Mouse (Mus musculus) neural tube, embryonic 13.5 days (tissue): ENCODE measurements at regions not wholly inside any gene's neighbourhood (a gene's known extent, or its start where the extent isn't known, plus 50 kb on each side); places are given as distances from the start of the nearest gene placed in this dataset.

Source experiments
- ATAC-seq: fragments of 200-750 bp; cut with Nextera tagmentation; 2 replicates; pipeline ENCODE4 v1.8.0; 2017; ENCODE audit warnings: low read depth, mild to moderate bottlenecking, moderate TSS enrichment, moderate library complexity
- H3K27ac ChIP-seq: fragments of 300-500 bp; sonication (generic); replicated peaks from 2 replicates; pipeline ENCODE4 v1.5.1; 2015; ENCODE audit warnings: moderate library complexity, mild to moderate bottlenecking, inconsistent platforms
- H3K27me3 ChIP-seq: fragments of 300-500 bp; sonication (generic); 2 replicates; pipeline ENCODE4 v1.6.1; 2015; ENCODE audit warnings: mild to moderate bottlenecking, inconsistent platforms
- H3K36me3 ChIP-seq: fragments of 300-500 bp; sonication (generic); 2 replicates; pipeline ENCODE4 v1.6.1; 2015; ENCODE audit warnings: mild to moderate bottlenecking, inconsistent platforms
- H3K4me1 ChIP-seq: fragments of 300-500 bp; sonication (generic); replicated peaks from 2 replicates; pipeline ENCODE4 v1.6.1; 2015; ENCODE audit warnings: inconsistent platforms
- H3K4me2 ChIP-seq: fragments of 300-500 bp; sonication (generic); 2 replicates; pipeline ENCODE4 v1.6.1; 2015; ENCODE audit warnings: inconsistent platforms, mild to moderate bottlenecking, moderate library complexity
- H3K4me3 ChIP-seq: fragments of 300-500 bp; sonication (generic); 2 replicates; pipeline ENCODE4 v1.5.1; 2015; ENCODE audit warnings: mild to moderate bottlenecking, inconsistent platforms
- H3K9ac ChIP-seq: fragments of 300-500 bp; sonication (generic); 2 replicates; pipeline ENCODE4 v1.6.1; 2015; ENCODE audit warnings: moderate library complexity, mild to moderate bottlenecking, inconsistent platforms
- H3K9me3 ChIP-seq: fragments of 300-500 bp; sonication (generic); 2 replicates; pipeline ENCODE4 v1.6.1; 2016; ENCODE audit warnings: inconsistent platforms
- WGBS: fragments of 180-500 bp; shearing (Covaris S2); methylation state at CpG from one replicate; pipeline ENCODE4 v1.1.7; 2015; 5-methylcytosine and 5-hydroxymethylcytosine counted together

GRCm38 (mm10) chr19:30348924-30349323 lies 116.2 kb downstream of the Mbl2 start:
- ATAC-seq: no peak
- Histone ChIP-seq H3K4me2 (no peak overlapping the region), H3K9me3 (no peaks in the 10 kb centered on the region), H3K27me3 (no peaks in the 10 kb centered on the region), H3K27ac (no peak overlapping the region), H3K4me3 (no peak overlapping the region), H3K4me1 (no peaks in the 10 kb centered on the region), H3K9ac (no peak overlapping the region), H3K36me3 (no peaks in the 10 kb centered on the region)
- WGBS: 88% methylated on average over 6 of the region's 6 CpGs

- H3K9ac ChIP-seq: no peak overlapping the region
- H3K4me2 ChIP-seq: no peak overlapping the region
- no peaks in the 10 kb centered on the region for H3K27me3 ChIP-seq
- H3K36me3 ChIP-seq: no peaks in the 10 kb centered on the region
- H3K4me1 ChIP-seq: no peaks in the 10 kb centered on the region
- no peak for ATAC-seq
- H3K9me3 ChIP-seq: no peaks in the 10 kb centered on the region
- H3K4me3 ChIP-seq: no peak overlapping the region
- H3K27ac ChIP-seq: no peak overlapping the region
- 42% methylated on average over 4 of the region's 4 CpGs for WGBS
Measured at GRCm38 (mm10) chr19:30354981-30355380, 122.2 kb downstream of the Mbl2 start.

GRCm38 (mm10) chr19:30358961-30359360 lies 126.2 kb downstream of the Mbl2 start:
- no peak overlapping the region for H3K27ac ChIP-seq
- no peak overlapping the region for H3K4me3 ChIP-seq
- no peaks in the 10 kb centered on the region for H3K36me3 ChIP-seq
- H3K9me3 ChIP-seq: no peaks in the 10 kb centered on the region
- H3K4me2 ChIP-seq: no peak overlapping the region
- no peaks in the 10 kb centered on the region for H3K4me1 ChIP-seq
- H3K9ac ChIP-seq: no peak overlapping the region
- ATAC-seq: no peak
- no peaks in the 10 kb centered on the region for H3K27me3 ChIP-seq
- 79% methylated on average over 6 of the region's 6 CpGs for WGBS

- ATAC-seq: no peak
- Histone ChIP-seq H3K36me3 (no peaks in the 10 kb centered on the region), H3K27ac (peak overlapping the region; percentile 33; the same call in 1 of the 2 replicates), H3K27me3 (no peaks in the 10 kb centered on the region), H3K4me2 (no peak overlapping the region), H3K4me1 (no peaks in the 10 kb centered on the region), H3K9me3 (no peaks in the 10 kb centered on the region), H3K4me3 (no peak overlapping the region), H3K9ac (no peak overlapping the region)
- 67% methylated on average over 5 of the region's 5 CpGs for WGBS
Measured at GRCm38 (mm10) chr19:30371901-30372300, 139.2 kb downstream of the Mbl2 start.

GRCm38 (mm10) chr19:30379767-30380166 lies 147.0 kb downstream of the Mbl2 start:
- Histone ChIP-seq H3K9ac (no peak overlapping the region), H3K4me3 (no peak overlapping the region)
- WGBS: 60% methylated on average over 6 of the region's 6 CpGs

GRCm38 (mm10) chr19:30380515-30381206 lies 147.9 kb downstream of the Mbl2 start:
- Histone ChIP-seq H3K36me3 (no peaks in the 10 kb centered on the region), H3K4me1 (no peaks in the 10 kb centered on the region), H3K4me2 (no peak overlapping the region), H3K27me3 (no peaks in the 10 kb centered on the region), H3K9me3 (no peaks in the 10 kb centered on the region), H3K27ac (no peak overlapping the region), H3K9ac (no peak overlapping the region), H3K4me3 (no peak overlapping the region)
- 83% methylated on average over 6 of the region's 6 CpGs for WGBS
- no peak for ATAC-seq

More at GRCm38 (mm10) chr19:30379767-30380166, 147.0 kb downstream of the Mbl2 start:
- Histone ChIP-seq H3K4me1 (no peaks in the 10 kb centered on the region), H3K9me3 (no peaks in the 10 kb centered on the region), H3K27ac (no peak overlapping the region), H3K36me3 (no peaks in the 10 kb centered on the region), H3K4me2 (no peak overlapping the region), H3K27me3 (no peaks in the 10 kb centered on the region)
- no peak for ATAC-seq

- no peak overlapping the region for H3K9ac ChIP-seq
- H3K9me3 ChIP-seq: no peaks in the 10 kb centered on the region
- H3K27me3 ChIP-seq: no peaks in the 10 kb centered on the region
- no peak overlapping the region for H3K4me2 ChIP-seq
- no peak overlapping the region for H3K4me3 ChIP-seq
- no peak for ATAC-seq
- H3K36me3 ChIP-seq: no peaks in the 10 kb centered on the region
- no peak overlapping the region for H3K27ac ChIP-seq
- 73% methylated on average over 5 of the region's 5 CpGs for WGBS
- H3K4me1 ChIP-seq: no peaks in the 10 kb centered on the region
Measured at GRCm38 (mm10) chr19:30393791-30394190, 155.7 kb downstream of the Dkk1 start.

- Histone ChIP-seq H3K9me3 (no peaks in the 10 kb centered on the region), H3K9ac (no peak overlapping the region), H3K4me1 (no peaks in the 10 kb centered on the region), H3K4me2 (no peak overlapping the region), H3K36me3 (no peaks in the 10 kb centered on the region), H3K27ac (no peak overlapping the region), H3K4me3 (no peak overlapping the region), H3K27me3 (no peaks in the 10 kb centered on the region)
- no peak for ATAC-seq
- 69% methylated on average over 6 of the region's 6 CpGs for WGBS
Measured at GRCm38 (mm10) chr19:30406943-30407342, 142.5 kb downstream of the Dkk1 start.

- peak; percentile 92 for ATAC-seq
- H3K9me3 ChIP-seq: no peaks in the 10 kb centered on the region
- 0 out of 2 replicates have a peak overlapping the region, but pooled peaks have one; percentile 45 for H3K9ac ChIP-seq
- H3K4me1 ChIP-seq: peaks cover 8% of the 10 kb centered on the region
- H3K27ac ChIP-seq: peak overlapping the region; percentile 57
- WGBS: 10% methylated on average over 10 of the region's 10 CpGs
- no peaks in the 10 kb centered on the region for H3K36me3 ChIP-seq
- peak overlapping the region; percentile 43 for H3K4me2 ChIP-seq
- H3K4me3 ChIP-seq: 0 out of 2 replicates have a peak overlapping the region, but pooled peaks have one; percentile 4
- H3K27me3 ChIP-seq: no peaks in the 10 kb centered on the region
Measured at GRCm38 (mm10) chr19:30419556-30420280, 129.7 kb downstream of the Dkk1 start.

- H3K4me3 ChIP-seq: no peak overlapping the region
- H3K27me3 ChIP-seq: no peaks in the 10 kb centered on the region
- no peaks in the 10 kb centered on the region for H3K4me1 ChIP-seq
- WGBS: 79% methylated on average over 2 of the region's 2 CpGs
- no peak overlapping the region for H3K27ac ChIP-seq
- no peak overlapping the region for H3K9ac ChIP-seq
- no peak overlapping the region for H3K4me2 ChIP-seq
- no peaks in the 10 kb centered on the region for H3K9me3 ChIP-seq
- no peak for ATAC-seq
- H3K36me3 ChIP-seq: no peaks in the 10 kb centered on the region
Measured at GRCm38 (mm10) chr19:30425627-30426026, 123.8 kb downstream of the Dkk1 start.

GRCm38 (mm10) chr19:30427484-30427883 lies 122.0 kb downstream of the Dkk1 start:
- no peaks in the 10 kb centered on the region for H3K4me1 ChIP-seq
- H3K9me3 ChIP-seq: peaks cover 3% of the 10 kb centered on the region; the same call in 1 of the 2 replicates
- no peaks in the 10 kb centered on the region for H3K36me3 ChIP-seq
- no peak overlapping the region for H3K27ac ChIP-seq
- H3K9ac ChIP-seq: no peak overlapping the region
- H3K4me3 ChIP-seq: no peak overlapping the region
- H3K27me3 ChIP-seq: no peaks in the 10 kb centered on the region
- no peak for ATAC-seq
- 8% methylated on average over 2 of the region's 2 CpGs for WGBS
- no peak overlapping the region for H3K4me2 ChIP-seq

GRCm38 (mm10) chr19:30433141-30433540 lies 116.3 kb downstream of the Dkk1 start:
- peaks cover 3% of the 10 kb centered on the region; the same call in 1 of the 2 replicates for H3K9me3 ChIP-seq
- no peaks in the 10 kb centered on the region for H3K36me3 ChIP-seq
- 0 out of 2 replicates have a peak, but pooled peaks cover 7% of the 10 kb centered on the region for H3K4me1 ChIP-seq
- no peak overlapping the region for H3K27ac ChIP-seq
- H3K4me3 ChIP-seq: no peak overlapping the region
- no peak overlapping the region for H3K9ac ChIP-seq
- ATAC-seq: no peak
- 97% methylated on average over 1 of the region's 1 CpGs for WGBS
- H3K27me3 ChIP-seq: no peaks in the 10 kb centered on the region
- no peak overlapping the region for H3K4me2 ChIP-seq
